Mouse (Mus musculus) thymus, postnatal 25 days (tissue): ENCODE data around the gene Pink1.
"Not testable (repeated sequence)": the region's sequence is repeated elsewhere in the genome, so short reads cannot be mapped to it uniquely, and the experiment has no call there.

Experiments used
- DNase-seq: peaks from one replicate; pipeline ENCODE4 v3.0.0; 2022

Pink1 gene

DNA sequence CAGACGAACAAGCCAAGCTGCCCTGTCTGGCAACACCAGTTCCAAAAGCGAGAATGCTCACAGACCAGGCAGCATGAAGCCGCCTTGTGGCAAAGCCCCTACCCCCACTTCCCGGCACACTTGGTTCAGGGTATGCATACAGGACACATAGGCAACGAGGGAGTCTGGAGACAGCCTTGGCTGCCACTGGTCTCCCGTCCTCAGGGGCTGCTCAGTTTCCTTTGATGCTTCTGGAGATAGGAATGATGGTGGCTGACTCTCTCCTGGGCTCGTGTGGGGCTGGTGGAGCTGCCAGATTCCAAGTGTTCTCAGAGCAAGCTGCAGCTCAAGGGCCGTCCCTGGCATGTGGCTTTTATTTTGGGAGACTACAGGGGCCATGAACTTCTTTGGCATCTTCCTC lies 15.3 kb upstream of the Pink1 start:
- DNase-seq = no peak

DNA sequence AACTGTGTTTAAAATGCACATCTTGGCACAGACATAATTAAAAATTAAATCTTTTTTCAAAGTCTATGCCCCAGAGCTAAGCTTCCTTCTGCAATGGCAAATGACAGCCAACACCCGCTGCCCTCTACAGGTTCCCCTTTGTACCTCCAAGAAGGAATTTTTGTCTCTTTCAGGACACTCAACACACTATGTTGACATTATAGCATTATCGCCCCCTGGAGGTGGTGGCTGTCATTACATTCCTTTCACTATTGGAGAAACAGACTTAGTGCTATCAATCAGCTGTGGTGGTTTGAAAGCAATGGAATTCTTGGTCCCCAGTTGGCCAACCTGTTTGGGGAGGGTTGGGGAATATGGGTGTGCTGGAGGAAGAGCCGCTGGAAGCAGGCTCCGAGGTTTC lies 13.9 kb upstream of the Pink1 start:
- DNase-seq = peak; percentile 38

DNA sequence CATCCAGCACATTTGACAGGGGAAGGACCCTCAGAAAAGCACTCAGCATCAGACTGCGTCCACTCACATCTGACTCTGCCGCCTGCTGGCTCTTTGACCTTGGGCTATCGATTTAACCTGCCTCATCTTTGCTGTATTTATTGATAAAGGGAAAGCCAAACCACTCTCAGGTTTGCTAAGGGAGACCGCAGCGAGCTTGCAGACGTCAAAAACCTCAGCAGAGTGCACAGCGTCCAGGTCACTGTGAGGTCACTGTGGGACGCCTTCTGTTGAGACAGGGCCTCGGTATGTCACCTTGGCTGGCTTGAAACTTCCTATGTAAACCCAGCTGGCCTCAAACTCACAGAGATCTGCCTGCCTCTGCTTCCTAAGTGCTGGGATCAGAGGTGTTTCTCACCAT lies 11.2 kb upstream of the Pink1 start:
- DNase-seq = no peak

- no peak for DNase-seq
Observed at GRCm38 (mm10) chr4:138336876-138337275, 10.8 kb upstream of the Pink1 start.

- no peak for DNase-seq
Observed at GRCm38 (mm10) chr4:138335648-138336047, 9.5 kb upstream of the Pink1 start.

GRCm38 (mm10) chr4:138335036-138335435 lies 8.9 kb upstream of the Pink1 start:
- DNase-seq = no peak

DNA sequence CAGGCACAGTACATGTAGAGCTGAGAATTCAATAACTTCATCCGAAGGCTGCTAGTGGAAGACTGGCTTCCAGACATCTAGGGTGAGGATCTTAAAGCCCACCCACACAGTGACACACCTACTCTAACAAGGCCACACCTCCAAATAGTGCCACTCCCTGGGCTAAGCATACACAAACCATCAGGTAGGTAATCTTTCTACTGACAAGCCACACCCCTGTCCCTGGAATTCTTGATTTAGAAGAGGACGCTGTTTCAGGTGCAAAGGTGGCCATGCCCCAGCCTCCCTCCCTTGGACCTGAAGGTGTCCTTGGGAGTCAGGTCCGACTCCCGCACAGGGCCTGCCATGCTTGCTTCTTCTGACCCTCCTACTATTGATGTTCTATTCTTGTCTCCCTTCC lies 7.0 kb upstream of the Pink1 start:
- no peak for DNase-seq

DNA sequence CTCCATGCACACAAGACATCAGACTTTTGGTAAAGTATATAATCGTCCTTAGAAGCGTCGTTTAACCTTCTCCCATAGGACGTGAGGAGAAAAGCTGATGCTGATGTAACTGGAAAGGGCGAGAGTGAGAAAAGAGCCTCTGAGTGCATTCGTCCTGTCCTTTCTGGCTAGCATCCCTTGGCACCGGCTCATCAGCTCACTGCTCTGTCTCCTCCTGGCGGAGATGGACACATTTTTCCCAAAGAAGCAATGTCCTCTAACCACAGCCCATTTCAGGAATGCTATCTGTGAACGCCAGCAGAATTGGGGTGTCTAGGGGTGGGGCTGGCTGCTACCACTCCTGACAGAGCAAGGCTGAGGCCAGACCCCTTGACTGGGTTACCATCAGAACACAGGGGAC lies 5.5 kb upstream of the Pink1 start:
- no peak for DNase-seq

- DNase-seq = no peak
Observed at GRCm38 (mm10) chr4:138330264-138330671, 4.2 kb upstream of the Pink1 start.

- DNase-seq = no peak
Observed at GRCm38 (mm10) chr4:138327891-138328470, 1.9 kb upstream of the Pink1 start.

- not testable (repeated sequence) for DNase-seq
Observed at GRCm38 (mm10) chr4:138327155-138327554, 1.0 kb upstream of the Pink1 start.

DNA sequence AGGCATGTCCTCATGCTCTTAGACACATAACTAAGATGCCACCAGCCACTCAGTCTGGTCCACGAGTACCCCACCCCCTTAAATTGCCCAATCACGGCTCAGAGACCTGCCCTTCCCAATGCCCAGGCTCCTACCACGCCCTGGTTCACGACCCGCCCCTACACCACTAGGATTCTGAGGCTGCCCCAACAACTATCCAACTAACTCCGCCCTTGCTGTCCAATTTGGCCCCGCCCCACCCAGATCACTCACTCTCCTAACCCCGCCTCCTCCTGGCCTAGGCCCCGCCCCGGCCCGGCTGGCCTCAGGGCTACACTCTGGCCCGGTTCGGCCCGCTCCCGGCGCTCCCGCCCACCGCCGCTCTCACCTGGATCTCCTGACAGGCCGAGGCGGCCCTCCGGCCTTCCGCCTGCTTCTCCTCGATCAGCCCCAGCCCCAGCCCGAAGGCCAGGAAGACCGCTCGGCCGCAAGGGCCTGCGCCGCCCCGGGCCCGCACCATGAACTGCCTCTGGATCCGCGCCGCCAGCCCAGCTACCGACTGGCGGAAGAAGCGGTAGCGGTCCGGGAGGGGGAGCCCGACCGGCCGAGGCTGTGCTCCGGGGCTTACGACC lies 536 bp downstream of the Pink1 start:
- peak; percentile 91 for DNase-seq

GRCm38 (mm10) chr4:138324451-138324850 lies 1.7 kb downstream of the Pink1 start:
- DNase-seq = no peak

DNA sequence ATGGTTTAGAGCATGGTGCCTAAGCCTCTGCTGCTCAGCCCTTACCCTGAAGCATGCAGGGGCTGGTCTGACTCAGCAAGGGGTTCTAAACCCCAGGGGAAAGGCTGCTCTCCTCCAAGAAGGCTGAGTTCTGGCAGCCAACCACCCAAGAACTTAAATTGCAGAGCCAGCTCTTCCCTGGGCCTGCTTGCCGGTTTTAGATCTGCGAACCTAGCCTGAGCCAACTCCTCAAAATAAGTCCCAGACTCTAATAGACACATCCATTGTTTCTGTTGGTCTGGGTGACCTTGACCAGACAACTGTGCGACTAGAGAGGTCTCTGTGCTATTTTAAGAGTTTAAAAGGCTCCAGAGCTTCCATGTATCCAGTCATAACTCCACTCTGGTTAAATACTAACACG lies 2.4 kb downstream of the Pink1 start:
- DNase-seq = no peak

DNA sequence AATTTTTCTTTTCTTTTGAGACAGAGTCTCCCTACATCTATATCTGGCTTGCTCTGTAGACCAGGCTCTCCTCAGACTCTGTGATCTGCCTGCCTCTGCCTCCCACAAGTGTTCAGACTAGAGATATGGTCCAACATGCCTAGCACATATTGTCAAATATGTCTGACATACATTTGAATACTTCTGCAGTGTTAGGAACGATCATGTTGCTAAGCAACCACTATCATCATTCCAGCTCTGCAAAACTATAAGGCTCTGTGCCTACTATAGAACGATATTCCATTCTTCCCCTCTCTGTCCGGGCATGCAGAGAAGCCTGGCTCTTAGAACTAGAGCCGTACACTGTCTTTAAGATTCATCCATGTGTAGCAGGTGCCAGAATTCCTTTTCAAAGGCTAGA lies 3.4 kb downstream of the Pink1 start:
- no peak for DNase-seq

DNA sequence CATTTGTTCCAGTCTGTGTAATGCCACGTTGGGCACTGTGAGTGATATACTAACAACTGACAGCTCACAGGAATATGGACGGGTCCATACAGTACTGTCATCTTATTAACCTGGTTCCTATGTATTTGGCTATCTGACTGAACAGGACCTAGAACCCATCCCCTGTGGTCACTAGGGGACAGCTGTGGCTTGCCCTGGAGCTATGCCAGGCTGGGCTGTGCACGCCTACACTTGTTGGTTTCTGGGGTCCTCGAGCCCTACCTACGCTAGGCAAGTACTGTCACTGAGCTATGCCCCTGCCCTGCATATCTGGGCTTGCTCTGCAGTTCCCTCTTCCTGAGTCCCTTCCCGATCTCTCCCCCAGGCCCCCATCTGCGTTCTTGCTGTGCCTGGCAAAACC lies 4.6 kb downstream of the Pink1 start:
- DNase-seq = no peak

- DNase-seq = no peak
Observed at GRCm38 (mm10) chr4:138320711-138321110, 5.4 kb downstream of the Pink1 start.

DNA sequence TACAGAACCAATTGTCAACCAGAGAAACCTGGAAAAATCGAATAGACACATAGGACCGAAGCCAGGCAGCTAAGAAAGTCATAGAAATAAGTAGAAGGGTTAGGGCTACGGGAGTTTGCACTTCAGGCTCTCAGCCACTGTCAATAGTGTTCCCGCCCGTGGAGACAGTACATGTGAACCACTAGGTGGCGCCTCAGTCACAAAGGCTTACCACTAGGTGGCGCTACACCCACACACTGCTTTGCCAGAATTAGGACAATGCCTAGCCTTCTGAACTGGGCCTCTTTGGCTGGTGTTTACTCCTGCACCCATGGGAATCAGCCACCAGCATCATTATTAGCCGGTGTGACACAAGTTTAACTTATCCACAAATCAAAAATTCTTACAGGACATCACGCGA lies 6.6 kb downstream of the Pink1 start:
- DNase-seq = peak; percentile 79

GRCm38 (mm10) chr4:138318509-138319266 lies 7.4 kb downstream of the Pink1 start:
- peak; percentile 64 for DNase-seq

DNA sequence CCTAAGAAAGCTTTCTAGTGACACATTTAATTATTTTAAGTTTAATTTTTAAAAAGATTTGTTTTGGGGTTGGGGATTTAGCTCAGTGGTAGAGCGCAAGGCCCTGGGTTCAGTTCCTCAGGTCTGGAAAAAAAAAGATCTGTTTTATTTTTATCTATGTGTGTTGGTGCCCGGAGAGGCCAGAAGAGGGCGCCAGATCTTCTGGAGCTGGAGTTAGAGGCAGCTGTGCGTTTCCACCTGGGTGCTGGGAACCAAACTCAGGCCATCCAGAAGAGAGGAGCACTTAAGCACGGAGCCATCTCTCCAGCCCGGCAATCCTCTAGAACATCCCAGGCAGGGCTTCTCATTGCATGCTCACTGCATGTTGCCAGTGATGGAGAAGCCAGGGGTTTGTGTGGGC lies 9.7 kb downstream of the Pink1 start:
- no peak for DNase-seq

GRCm38 (mm10) chr4:138315781-138316180 lies 10.3 kb downstream of the Pink1 start:
- peak; percentile 23 for DNase-seq

DNA sequence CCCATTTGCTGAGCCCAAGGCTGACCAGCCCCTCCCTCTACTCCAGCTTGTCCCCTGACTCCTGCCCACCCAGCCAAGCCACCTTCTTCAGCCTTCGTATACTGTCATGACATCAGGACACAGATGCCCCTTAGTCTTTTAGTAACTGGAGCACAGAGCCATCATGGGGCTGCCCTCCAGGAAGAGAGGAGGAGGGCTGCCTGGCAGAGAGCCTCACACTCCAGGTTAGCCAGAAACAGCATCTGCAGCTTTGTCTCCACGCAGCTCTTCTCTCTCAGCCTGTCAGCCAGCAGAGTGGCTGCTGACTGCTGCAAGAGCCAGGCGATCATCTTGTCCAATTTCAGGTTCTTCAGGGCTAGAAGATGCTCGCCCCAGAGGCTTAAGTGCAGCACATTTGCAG lies 12.3 kb downstream of the Pink1 start:
- DNase-seq = no peak

DNA sequence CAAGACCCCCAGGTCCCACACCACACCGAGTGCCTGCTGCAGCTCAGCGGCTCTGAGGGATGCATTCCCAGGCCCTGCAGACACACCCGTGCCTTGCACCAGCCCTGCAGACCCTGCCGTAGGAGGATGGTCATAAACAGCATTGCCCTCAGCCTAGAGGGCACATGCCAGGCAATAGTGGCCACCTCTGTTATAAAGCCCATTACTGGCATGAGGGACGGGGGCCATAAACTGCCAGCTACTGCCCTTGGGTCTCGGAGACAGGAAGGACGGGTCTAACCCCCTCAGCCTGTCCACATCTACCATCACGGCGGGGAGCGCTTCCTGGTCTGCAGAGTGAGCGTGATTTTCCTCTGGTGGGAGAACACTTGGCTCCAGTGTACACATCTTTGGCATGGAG lies 13.1 kb downstream of the Pink1 start:
- DNase-seq = no peak

DNA sequence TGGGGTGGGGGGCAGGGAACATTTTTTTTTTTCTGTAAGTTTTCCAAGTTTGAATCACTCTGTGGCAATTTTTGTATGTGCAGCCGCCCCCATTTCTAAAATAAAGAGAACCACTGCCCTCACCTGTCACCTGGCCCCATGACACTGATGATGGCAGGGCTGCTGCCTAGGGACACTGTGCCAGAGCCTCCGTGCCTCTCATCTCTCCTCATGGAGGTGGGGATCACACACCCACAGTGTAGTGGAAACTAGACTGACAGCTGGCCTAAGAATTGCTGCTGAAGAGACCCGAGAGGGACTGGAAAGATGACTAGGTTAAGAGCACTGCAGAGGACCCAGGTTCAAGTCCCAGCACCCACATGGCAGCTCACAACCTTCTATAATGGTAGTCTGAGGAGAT lies 14.0 kb downstream of the Pink1 start:
- DNase-seq = no peak

- DNase-seq = peak; percentile 53
Observed at GRCm38 (mm10) chr4:138311595-138311994, 14.5 kb downstream of the Pink1 start.
